Mouse (Mus musculus) cortical plate, adult 2 months (tissue): ENCODE measurements around the gene a.

Experiments used
- CTCF ChIP-seq: fragments of 200-500 bp; IDR thresholded peaks from 2 replicates; pipeline ENCODE4 v1.5.1; 2011; ENCODE audit warnings: mild to moderate bottlenecking, control low read depth, low read length; ENCODE audit not compliant: insufficient read depth; ENCODE audit errors: extremely low read depth
- POLR2A ChIP-seq: fragments of 200-500 bp; IDR thresholded peaks from 2 replicates; pipeline ENCODE4 v1.6.1; 2011; ENCODE audit warnings: mild to moderate bottlenecking, low read length, control low read depth; ENCODE audit not compliant: insufficient read depth; ENCODE audit errors: extremely low read depth

DNA sequence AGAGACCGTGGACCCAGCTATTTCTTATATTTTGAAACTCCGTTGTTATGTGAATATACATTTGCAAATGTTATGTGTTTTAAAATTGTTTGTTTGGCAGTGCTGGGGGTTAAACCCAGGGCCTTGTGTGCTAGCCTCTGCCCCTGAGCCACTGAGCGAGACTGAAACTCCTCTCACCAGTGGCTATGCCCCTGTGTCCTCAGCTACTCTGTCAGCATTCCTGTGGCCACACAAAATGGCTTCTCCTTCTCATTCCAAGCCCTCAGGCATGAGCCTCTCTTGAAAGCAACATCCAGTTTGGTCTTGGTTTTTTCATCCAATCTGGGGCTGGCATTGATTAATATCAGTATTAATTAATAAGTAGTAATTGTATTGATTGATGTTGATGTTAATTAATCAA, 168.7 kb downstream of the a start:
- no peak for TF ChIP-seq CTCF
- TF ChIP-seq POLR2A: no peak
